Mouse (Mus musculus): ENCODE data around the gene Trappc3. TPM values are rescaled to one million over a fixed set of nuclear protein-coding genes. Genes with fewer than 3 reads are reported as not detected.

The Trappc3 gene
- total and polyA plus RNA-seq, 3 experiments = 71.0 to 72.0 TPM; not detected in 1

DNA sequence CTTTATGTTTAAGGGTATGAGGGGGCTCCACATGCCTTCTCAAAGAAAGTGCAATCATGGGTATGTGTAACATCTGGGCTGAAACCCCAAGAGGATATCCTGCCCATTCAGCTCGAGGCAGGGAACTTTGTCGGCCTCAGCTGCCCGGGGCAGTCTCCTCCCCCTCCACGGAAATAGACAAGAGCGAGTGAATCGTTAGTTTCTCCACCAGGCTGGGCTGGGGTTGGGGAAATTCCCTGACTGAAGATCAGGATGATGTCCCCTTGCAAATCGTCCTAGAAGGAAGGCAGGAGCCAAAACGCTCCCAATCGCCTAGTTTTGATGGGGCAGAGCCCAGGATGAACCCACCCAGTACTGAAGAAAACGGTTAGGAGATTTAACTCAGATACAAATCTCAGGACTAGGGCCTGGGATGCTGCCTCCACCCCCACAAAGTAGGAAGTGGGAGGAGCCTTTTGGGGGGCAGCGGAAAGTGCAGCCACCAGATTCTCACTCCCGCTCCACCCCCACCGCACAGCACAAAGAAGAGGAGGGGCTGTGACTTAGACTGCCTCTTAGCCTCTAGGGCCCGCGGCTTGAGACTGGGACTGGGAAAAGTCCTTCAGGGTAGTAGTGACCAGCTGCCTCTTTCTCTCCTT is 2.5 kb upstream of the Trappc3 start:
- peak overlapping the region; percentile 59 to 64 for H3K4me3 ChIP-seq (ENCODE audit: control insufficient read depth in 1 of 2, insufficient read depth in 1 of 2, low read depth in 2 of 2, low read length in 2 of 2)
- no peaks in the 10 kb centered on the region for H3K9me3 ChIP-seq (replicated peaks; ENCODE audit: insufficient read depth, low read length)
- peaks cover 0 to 11% of the 10 kb centered on the region in 2 experiments; a peak in 2 of 4 replicates for H3K36me3 ChIP-seq (ENCODE audit: control insufficient read depth in 1 of 2, insufficient read depth in 2 of 2, low read length in 2 of 2)
- peak; percentile 87 for DNase-seq (ENCODE audit: low read depth, low spot score)
- H3K4me1 ChIP-seq (ENCODE audit: control insufficient read depth in 1 of 2, insufficient read depth in 2 of 2, low read length in 2 of 2) = peaks cover 2 to 25% of the 10 kb centered on the region in 2 experiments; a peak in 3 of 4 replicates
- peak overlapping the region; percentile 63 for H3K27ac ChIP-seq (ENCODE audit: control insufficient read depth, low read depth, low read length)
- H3K79me2 ChIP-seq (ENCODE audit: control insufficient read depth, insufficient read depth, low read length, poor library complexity) = peaks cover 21% of the 10 kb centered on the region
- H3K27me3 ChIP-seq (ENCODE audit: control insufficient read depth in 1 of 2, insufficient read depth in 2 of 2, low read length in 2 of 2) = no peaks in the 10 kb centered on the region
- no peak for TF ChIP-seq MEF2A (IDR thresholded peaks at IDR 0.05; ENCODE audit: extremely low read depth, insufficient replicate concordance, low read depth, low read length, poor library complexity, severe bottlenecking)
- TF ChIP-seq BHLHE40 (IDR thresholded peaks at IDR 0.05; ENCODE audit: borderline replicate concordance, low read depth, low read length) = no peak
- TF ChIP-seq E2F4 (IDR thresholded peaks at IDR 0.05; ENCODE audit: borderline replicate concordance, low read depth, low read length) = no peak
- TF ChIP-seq EP300 (IDR thresholded peaks at IDR 0.05; ENCODE audit: low read depth in 1 of 2, low read length in 2 of 2) = peak in 1 of 2 experiments; percentile 57; a peak in 2 of 4 replicates
- TF ChIP-seq ELF1 (IDR thresholded peaks at IDR 0.05; ENCODE audit: low read depth, low read length) = peak; percentile 69
- TF ChIP-seq SIN3A (IDR thresholded peaks at IDR 0.05; ENCODE audit: low read length) = peak; percentile 17; the same call in 1 of the 2 replicates
- no peak for TF ChIP-seq CHD2 (IDR thresholded peaks at IDR 0.05; ENCODE audit: low read length)
- TF ChIP-seq POLR2A (IDR thresholded peaks at IDR 0.05; ENCODE audit: control insufficient read depth in 1 of 2, insufficient read depth in 1 of 2, low read depth in 1 of 2, low read length in 2 of 2, poor library complexity in 1 of 2) = peak in 1 of 2 experiments; percentile 47; a peak in 1 of 4 replicates
- peak; percentile 85; the same call in 1 of the 2 replicates for TF ChIP-seq MAZ (IDR thresholded peaks at IDR 0.05; ENCODE audit: low read depth, low read length)
- no peak for TF ChIP-seq MAFK (IDR thresholded peaks at IDR 0.05; ENCODE audit: borderline replicate concordance, low read depth, low read length)
- 0 out of 2 replicates have a peak, but pooled peaks have one; percentile 3 for TF ChIP-seq GATA1 (IDR thresholded peaks at IDR 0.05; ENCODE audit: low read depth, low read length)
- no peak for TF ChIP-seq UBTF (IDR thresholded peaks at IDR 0.05; ENCODE audit: borderline replicate concordance, insufficient read depth, low read depth, low read length)
- peak; percentile 64 for TF ChIP-seq RCOR1 (IDR thresholded peaks at IDR 0.05; ENCODE audit: low read depth, low read length)
- TF ChIP-seq HCFC1 (IDR thresholded peaks at IDR 0.05; ENCODE audit: low read depth, low read length) = 0 out of 2 replicates have a peak, but pooled peaks have one; percentile 45
- peak overlapping the region; percentile 54 for H3K9ac ChIP-seq (ENCODE audit: control insufficient read depth, low read depth, low read length, poor library complexity, severe bottlenecking)

DNA sequence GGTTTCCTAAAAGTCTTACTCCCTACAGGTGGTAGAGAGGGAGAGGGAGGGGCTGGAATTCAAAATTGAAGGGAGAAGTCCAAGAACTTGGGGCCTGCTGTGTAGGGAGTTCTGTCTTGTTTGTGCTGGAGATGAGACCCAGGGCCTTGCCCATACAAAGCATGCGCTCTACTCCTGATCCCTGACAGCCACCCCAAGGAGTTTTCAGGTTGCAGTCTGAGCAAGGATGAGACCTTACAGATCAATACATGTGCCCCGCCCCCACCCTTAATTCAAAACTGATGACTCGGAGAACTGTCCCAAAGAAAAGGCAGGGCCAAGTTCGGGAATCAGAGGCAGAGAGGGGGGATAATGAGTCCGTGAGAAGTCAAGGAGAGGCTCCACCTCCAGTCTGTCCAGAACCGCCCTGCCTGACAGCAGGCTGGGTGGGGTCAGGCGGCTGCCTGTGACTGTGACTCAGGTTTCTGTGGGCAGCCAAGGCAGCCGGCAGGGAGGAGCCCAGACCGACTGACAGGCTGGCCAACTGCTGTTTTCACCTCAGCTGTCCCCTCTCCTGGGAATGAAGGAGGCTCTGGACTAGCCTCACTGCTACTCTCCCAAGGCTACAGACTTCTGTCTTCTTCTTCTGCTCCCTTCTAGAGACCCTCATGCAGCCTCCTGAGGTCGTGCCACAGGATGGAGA is 1.5 kb upstream of the Trappc3 start:
- DNase-seq (ENCODE audit: low read depth, low spot score) = peak; percentile 84
- Histone ChIP-seq H3K27me3 (ENCODE audit: control insufficient read depth in 1 of 2, insufficient read depth in 2 of 2, low read length in 2 of 2) (no peaks in the 10 kb centered on the region), H3K27ac (ENCODE audit: control insufficient read depth, low read depth, low read length) (peak overlapping the region; percentile 42), H3K4me1 (ENCODE audit: control insufficient read depth in 1 of 2, insufficient read depth in 2 of 2, low read length in 2 of 2) (peaks cover 2 to 21% of the 10 kb centered on the region in 2 experiments; a peak in 3 of 4 replicates), H3K36me3 (ENCODE audit: control insufficient read depth in 1 of 2, insufficient read depth in 2 of 2, low read length in 2 of 2) (peaks cover 0 to 11% of the 10 kb centered on the region in 2 experiments; a peak in 2 of 4 replicates), H3K79me2 (ENCODE audit: control insufficient read depth, insufficient read depth, low read length, poor library complexity) (peaks cover 11% of the 10 kb centered on the region), H3K9ac (ENCODE audit: control insufficient read depth, low read depth, low read length, poor library complexity, severe bottlenecking) (peak overlapping the region; percentile 63), H3K9me3 (replicated peaks; ENCODE audit: insufficient read depth, low read length) (no peaks in the 10 kb centered on the region), H3K4me3 (ENCODE audit: control insufficient read depth in 1 of 2, insufficient read depth in 1 of 2, low read depth in 2 of 2, low read length in 2 of 2) (peak overlapping the region; percentile 59 to 64)
- TF ChIP-seq SIN3A (IDR thresholded peaks at IDR 0.05; ENCODE audit: low read length) (peak; percentile 59; the same call in 1 of the 2 replicates), JUND (IDR thresholded peaks at IDR 0.05; ENCODE audit: low read depth, low read length) (no peak), MAFK (IDR thresholded peaks at IDR 0.05; ENCODE audit: borderline replicate concordance, low read depth, low read length) (no peak), POLR2A (IDR thresholded peaks at IDR 0.05; ENCODE audit: control insufficient read depth in 1 of 2, insufficient read depth in 1 of 2, low read depth in 1 of 2, low read length in 2 of 2, poor library complexity in 1 of 2) (peak in 1 of 2 experiments; percentile 45; a peak in 2 of 4 replicates), ETS1 (IDR thresholded peaks at IDR 0.05; ENCODE audit: low read depth, low read length) (peak; percentile 43; the same call in 1 of the 2 replicates), TBP (IDR thresholded peaks at IDR 0.05; ENCODE audit: low read depth, low read length) (peak; percentile 32; the same call in 1 of the 2 replicates), MAX (IDR thresholded peaks at IDR 0.05; ENCODE audit: low read length) (peak; percentile 23; the same call in 1 of the 2 replicates), HCFC1 (IDR thresholded peaks at IDR 0.05; ENCODE audit: low read depth, low read length) (no peak), CHD2 (IDR thresholded peaks at IDR 0.05; ENCODE audit: low read length) (no peak), MXI1 (IDR thresholded peaks at IDR 0.05; ENCODE audit: low read depth, low read length) (no peak; the same call in 1 of the 2 replicates), USF1 (IDR thresholded peaks at IDR 0.05; ENCODE audit: low read depth, low read length) (no peak), USF2 (IDR thresholded peaks at IDR 0.05; ENCODE audit: borderline replicate concordance in 1 of 2, insufficient read depth in 1 of 2, low read depth in 1 of 2, low read length in 2 of 2) (no peak), SMC3 (IDR thresholded peaks at IDR 0.05; ENCODE audit: low read depth, low read length) (peak; percentile 8; the same call in 1 of the 2 replicates), MAZ (IDR thresholded peaks at IDR 0.05; ENCODE audit: low read depth, low read length) (peak; percentile 32; the same call in 1 of the 2 replicates)
